Mouse (Mus musculus): Measurements from ENCODE around the gene Hacd4. TPM values are rescaled to one million over a fixed set of nuclear protein-coding genes. Genes with fewer than 3 reads are reported as not detected.
"Not testable (repeated sequence)": the region's sequence is repeated elsewhere in the genome, so short reads cannot be mapped to it uniquely, and the experiment has no call there.

Gene Hacd4
- polyA plus RNA-seq, 1 experiment, result 38.7 TPM

DNA sequence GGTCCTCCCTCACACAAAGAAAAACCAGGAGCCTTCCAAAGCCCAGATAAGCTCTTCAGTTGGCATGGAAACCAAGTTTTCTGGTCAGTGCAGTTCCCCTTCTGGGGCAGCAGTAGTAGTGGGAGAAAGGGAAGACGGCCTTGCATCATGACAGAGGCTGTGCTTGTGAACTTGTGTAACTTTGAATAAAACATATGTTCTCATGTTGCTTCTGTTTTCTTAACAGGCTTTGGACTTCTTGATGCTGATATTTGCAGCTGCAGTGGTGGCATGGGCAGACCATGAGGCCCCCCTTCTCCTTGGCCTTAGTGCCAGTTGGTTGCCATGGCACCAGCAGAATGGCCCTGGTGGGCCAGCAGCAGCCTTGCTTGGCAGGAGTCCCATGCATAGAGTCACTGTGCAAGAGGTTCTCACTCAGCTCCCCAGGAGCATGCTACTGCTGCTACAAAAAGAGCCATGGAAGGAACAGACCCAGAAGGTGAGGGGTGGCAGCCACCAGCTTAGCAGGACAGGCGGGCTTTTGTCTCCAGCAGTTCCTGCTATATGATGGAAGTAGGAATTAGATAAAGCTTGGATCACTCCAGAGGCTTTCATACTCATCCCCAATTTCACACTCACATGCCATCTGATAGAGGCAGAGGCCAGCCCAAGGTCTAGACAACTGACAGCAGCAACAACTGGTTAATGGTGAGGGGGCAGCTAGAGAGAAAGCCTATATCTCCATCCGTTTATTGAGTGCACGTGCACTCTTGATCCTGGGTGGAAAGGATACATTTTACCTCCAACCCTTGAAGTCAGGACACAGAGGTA lies 31.6 kb downstream of the Hacd4 start:
- H3K27ac ChIP-seq (ENCODE audit: insufficient read depth, low read length), result no peak overlapping the region
- peaks cover 4% of the 10 kb centered on the region for H3K4me1 ChIP-seq (ENCODE audit: control insufficient read depth, insufficient read depth, low read length)
- no peak for TF ChIP-seq POLR2A (IDR thresholded peaks at IDR 0.05; ENCODE audit: low read depth, low read length)
- no peak for TF ChIP-seq CTCF (IDR thresholded peaks at IDR 0.05; ENCODE audit: borderline replicate concordance, insufficient read depth, low read length)
- H3K4me3 ChIP-seq (ENCODE audit: insufficient read depth, low read length), result no peak overlapping the region

DNA sequence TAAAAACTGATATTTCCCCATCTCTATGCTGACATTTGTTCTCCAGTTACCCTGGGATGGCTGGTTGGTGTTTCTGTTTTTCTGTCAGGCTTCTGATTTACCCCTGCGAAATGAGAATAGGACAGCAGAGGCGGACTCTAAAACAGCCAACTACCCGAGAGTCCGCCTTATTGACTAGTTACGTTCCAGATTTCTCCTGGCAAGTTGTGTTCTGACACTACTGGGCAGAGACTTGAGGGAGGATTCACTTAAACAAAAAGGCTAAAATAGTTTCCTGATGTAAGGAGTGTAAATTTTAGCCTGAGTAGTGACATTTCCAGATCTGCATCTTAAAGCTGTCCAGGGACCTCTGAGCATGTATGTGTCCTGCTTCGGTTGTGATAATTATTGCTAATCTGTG lies 35.8 kb downstream of the Hacd4 start:
- no peak for TF ChIP-seq CTCF (IDR thresholded peaks at IDR 0.05; ENCODE audit: borderline replicate concordance, insufficient read depth, low read length)
- no peak for TF ChIP-seq POLR2A (IDR thresholded peaks at IDR 0.05; ENCODE audit: low read depth, low read length)
- no peaks in the 10 kb centered on the region for H3K4me1 ChIP-seq (ENCODE audit: control insufficient read depth, insufficient read depth, low read length)
- no peak overlapping the region for H3K4me3 ChIP-seq (ENCODE audit: insufficient read depth, low read length)
- no peak overlapping the region for H3K27ac ChIP-seq (ENCODE audit: insufficient read depth, low read length)

- TF ChIP-seq POLR2A (IDR thresholded peaks at IDR 0.05; ENCODE audit: low read depth, low read length), result no peak
- no peak for TF ChIP-seq CTCF (IDR thresholded peaks at IDR 0.05; ENCODE audit: borderline replicate concordance, insufficient read depth, low read length)
These were observed 37.8 kb downstream of the Hacd4 start for GRCm38 (mm10) chr4:88400992-88401313.

GRCm38 (mm10) chr4:88400302-88400991 lies 38.3 kb downstream of the Hacd4 start:
- TF ChIP-seq POLR2A (IDR thresholded peaks at IDR 0.05; ENCODE audit: low read depth, low read length), result no peak
- no peak for TF ChIP-seq CTCF (IDR thresholded peaks at IDR 0.05; ENCODE audit: borderline replicate concordance, insufficient read depth, low read length)
- Histone ChIP-seq H3K4me3 (ENCODE audit: insufficient read depth, low read length) (no peak overlapping the region), H3K27ac (ENCODE audit: insufficient read depth, low read length) (no peak overlapping the region)

More at GRCm38 (mm10) chr4:88400992-88401313, 37.8 kb downstream of the Hacd4 start:
- H3K4me3 ChIP-seq (ENCODE audit: insufficient read depth, low read length), result no peak overlapping the region
- peaks cover 5% of the 10 kb centered on the region; the same call in 1 of the 2 replicates for H3K4me1 ChIP-seq (ENCODE audit: control insufficient read depth, insufficient read depth, low read length)
- no peak overlapping the region for H3K27ac ChIP-seq (ENCODE audit: insufficient read depth, low read length)

GRCm38 (mm10) chr4:88396995-88397521 lies 41.7 kb downstream of the Hacd4 start:
- TF ChIP-seq POLR2A (IDR thresholded peaks at IDR 0.05; ENCODE audit: low read depth, low read length), result no peak
- TF ChIP-seq CTCF (IDR thresholded peaks at IDR 0.05; ENCODE audit: borderline replicate concordance, insufficient read depth, low read length), result no peak
- no peak overlapping the region for H3K4me3 ChIP-seq (ENCODE audit: insufficient read depth, low read length)
- H3K27ac ChIP-seq (ENCODE audit: insufficient read depth, low read length), result no peak overlapping the region
- peaks cover 5% of the 10 kb centered on the region; the same call in 1 of the 2 replicates for H3K4me1 ChIP-seq (ENCODE audit: control insufficient read depth, insufficient read depth, low read length)

More at GRCm38 (mm10) chr4:88400302-88400991, 38.3 kb downstream of the Hacd4 start:
- H3K4me1 ChIP-seq (ENCODE audit: control insufficient read depth, insufficient read depth, low read length), result peaks cover 5% of the 10 kb centered on the region; the same call in 1 of the 2 replicates

DNA sequence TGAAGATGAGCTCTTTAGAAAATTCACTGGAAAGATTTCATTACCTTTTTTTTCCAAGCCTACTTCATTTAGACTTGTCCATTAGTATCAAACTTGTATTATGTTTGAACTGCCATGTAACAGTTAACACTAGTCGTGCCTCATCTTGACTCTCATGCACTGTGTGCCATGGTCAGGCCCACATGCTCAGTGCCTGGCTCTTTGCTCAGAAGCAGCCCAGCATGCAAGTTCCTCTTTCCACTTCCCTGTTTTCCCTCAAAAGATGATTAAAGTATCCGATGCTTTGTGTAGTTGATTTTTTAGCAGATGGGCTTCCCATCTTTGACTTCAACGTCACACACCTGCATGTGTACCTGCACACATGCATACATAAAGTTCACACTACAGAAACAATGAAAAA lies 43.0 kb downstream of the Hacd4 start:
- TF ChIP-seq CTCF (IDR thresholded peaks at IDR 0.05; ENCODE audit: borderline replicate concordance, insufficient read depth, low read length) (no peak), POLR2A (IDR thresholded peaks at IDR 0.05; ENCODE audit: low read depth, low read length) (no peak)
- Histone ChIP-seq H3K4me1 (ENCODE audit: control insufficient read depth, insufficient read depth, low read length) (peaks cover 5% of the 10 kb centered on the region; the same call in 1 of the 2 replicates), H3K27ac (ENCODE audit: insufficient read depth, low read length) (no peak overlapping the region), H3K4me3 (ENCODE audit: insufficient read depth, low read length) (no peak overlapping the region)

GRCm38 (mm10) chr4:88390596-88390995 lies 48.1 kb downstream of the Hacd4 start:
- H3K4me3 ChIP-seq (ENCODE audit: insufficient read depth, low read length); H3K27ac ChIP-seq (ENCODE audit: insufficient read depth, low read length); H3K4me1 ChIP-seq (ENCODE audit: control insufficient read depth, insufficient read depth, low read length): not testable (repeated sequence)

GRCm38 (mm10) chr4:88390036-88390435 lies 48.7 kb downstream of the Hacd4 start:
- Histone ChIP-seq H3K4me3 (ENCODE audit: insufficient read depth, low read length) (no peak overlapping the region), H3K27ac (ENCODE audit: insufficient read depth, low read length) (no peak overlapping the region), H3K4me1 (ENCODE audit: control insufficient read depth, insufficient read depth, low read length) (no peaks in the 10 kb centered on the region)
- TF ChIP-seq CTCF (IDR thresholded peaks at IDR 0.05; ENCODE audit: borderline replicate concordance, insufficient read depth, low read length) (no peak), POLR2A (IDR thresholded peaks at IDR 0.05; ENCODE audit: low read depth, low read length) (no peak)

GRCm38 (mm10) chr4:88372293-88373224 lies 66.2 kb downstream of the Hacd4 start:
- Histone ChIP-seq H3K4me3 (ENCODE audit: insufficient read depth, low read length) (no peak overlapping the region), H3K27ac (ENCODE audit: insufficient read depth, low read length) (no peak overlapping the region)
- TF ChIP-seq CTCF (IDR thresholded peaks at IDR 0.05; ENCODE audit: borderline replicate concordance, insufficient read depth, low read length), result no peak
- TF ChIP-seq POLR2A (IDR thresholded peaks at IDR 0.05; ENCODE audit: low read depth, low read length), result no peak

More at GRCm38 (mm10) chr4:88372293-88373224, 66.2 kb downstream of the Hacd4 start:
- no peaks in the 10 kb centered on the region for H3K4me1 ChIP-seq (ENCODE audit: control insufficient read depth, insufficient read depth, low read length)

All from embryonic fibroblast, embryonic 13.5 days (primary cell).